Mouse (Mus musculus) heart, embryonic 13.5 days (tissue): ENCODE results near the gene Dennd6b. TPM values are rescaled to one million over a fixed set of nuclear protein-coding genes. Genes with fewer than 3 reads are reported as not detected.

Source experiments
- ATAC-seq: fragments of 200-750 bp; cut with Nextera tagmentation; 2 replicates; pipeline ENCODE4 v1.8.0; 2017; ENCODE audit warnings: moderate TSS enrichment; ENCODE audit not compliant: insufficient number of reproducible peaks, low FRiP score, low TSS enrichment; ENCODE audit errors: extremely low read depth
- H3K27ac ChIP-seq: fragments of 300-500 bp; sonication (generic); replicated peaks from 2 replicates; pipeline ENCODE4 v1.5.1; 2015; ENCODE audit warnings: moderate library complexity, mild to moderate bottlenecking, inconsistent platforms
- H3K27me3 ChIP-seq: fragments of 300-500 bp; sonication (generic); replicated peaks from 2 replicates; pipeline ENCODE4 v1.6.1; 2015; ENCODE audit warnings: mild to moderate bottlenecking, inconsistent platforms
- H3K36me3 ChIP-seq: fragments of 300-500 bp; sonication (generic); 2 replicates; pipeline ENCODE4 v1.6.1; 2015; ENCODE audit warnings: mild to moderate bottlenecking, inconsistent platforms
- H3K4me1 ChIP-seq: fragments of 300-500 bp; sonication (generic); 2 replicates; pipeline ENCODE4 v1.6.1; 2015; ENCODE audit warnings: inconsistent platforms
- H3K4me2 ChIP-seq: fragments of 300-500 bp; sonication (generic); 2 replicates; pipeline ENCODE4 v1.6.1; 2015; ENCODE audit warnings: inconsistent platforms, mild to moderate bottlenecking, moderate library complexity
- H3K4me3 ChIP-seq: fragments of 300-500 bp; sonication (generic); 2 replicates; pipeline ENCODE4 v1.5.1; 2015; ENCODE audit warnings: moderate library complexity, mild to moderate bottlenecking, inconsistent platforms
- H3K9ac ChIP-seq: fragments of 300-500 bp; sonication (generic); 2 replicates; pipeline ENCODE4 v1.6.1; 2015; ENCODE audit warnings: inconsistent platforms, mild to moderate bottlenecking, moderate library complexity
- H3K9me3 ChIP-seq: fragments of 300-500 bp; sonication (generic); 2 replicates; pipeline ENCODE4 v1.6.1; 2016; ENCODE audit warnings: inconsistent platforms
- WGBS: fragments of 180-500 bp; shearing (Covaris S2); methylation state at CpG from one replicate; pipeline ENCODE4 v1.1.7; 2015; ENCODE audit warnings: mixed read lengths; 5-methylcytosine and 5-hydroxymethylcytosine counted together
- polyA plus RNA-seq: library from polyadenylated mRNA; unstranded; fragments of >200 nt; fragmentation: Nextera tagmentation; extraction: Ambion mirVana; gene quantifications from 2 replicates; pipeline ENCODE4 v1.2.1, GENCODE M21; 2015

Dennd6b gene
- polyA plus RNA-seq, 1 experiment from 2014 or later: 17.4 TPM

GRCm38 (mm10) chr15:89152312-89152711, 44.0 kb downstream of the Dennd6b start:
- Histone ChIP-seq H3K9me3 (no peaks in the 10 kb centered on the region), H3K27me3 (peaks cover 35% of the 10 kb centered on the region), H3K27ac (no peak overlapping the region), H3K4me3 (no peak overlapping the region), H3K4me2 (no peak overlapping the region), H3K9ac (no peak overlapping the region), H3K4me1 (peaks cover 21% of the 10 kb centered on the region), H3K36me3 (peaks cover 41% of the 10 kb centered on the region)
- ATAC-seq: no peak

DNA sequence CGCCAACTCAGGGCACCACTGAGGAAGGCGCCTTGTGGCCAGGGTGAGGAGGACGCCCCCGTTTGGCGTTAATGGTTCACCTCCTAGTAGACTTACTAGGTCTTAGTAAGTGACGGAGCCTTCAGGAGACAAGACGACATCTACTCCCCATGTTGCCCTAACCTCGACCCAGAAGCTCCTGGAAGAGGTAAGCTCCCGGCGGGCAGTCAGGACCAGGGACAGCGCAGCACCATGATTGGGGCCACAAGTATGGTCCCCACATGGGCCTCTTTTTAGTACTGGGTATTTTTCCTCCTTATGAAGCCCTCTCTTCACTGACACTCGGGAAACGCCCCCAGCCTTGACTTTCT, 46.3 kb downstream of the Dennd6b start:
- H3K36me3 ChIP-seq: peaks cover 18% of the 10 kb centered on the region
- ATAC-seq: no peak
- 1% methylated on average over 13 of the region's 13 CpGs for WGBS
- H3K4me2 ChIP-seq: peak overlapping the region; percentile 83
- H3K27me3 ChIP-seq: peaks cover 58% of the 10 kb centered on the region
- H3K4me3 ChIP-seq: peak overlapping the region; percentile 69
- H3K4me1 ChIP-seq: peaks cover 33% of the 10 kb centered on the region
- H3K9me3 ChIP-seq: no peaks in the 10 kb centered on the region
- no peak overlapping the region for H3K27ac ChIP-seq
- no peak overlapping the region; the same call in 1 of the 2 replicates for H3K9ac ChIP-seq

- ATAC-seq: 0 out of 2 replicates have a peak, but pooled peaks have one; percentile 21
- Histone ChIP-seq H3K4me1 (peaks cover 33% of the 10 kb centered on the region), H3K27ac (no peak within 1 kb of the TSS; the same call in 1 of the 2 replicates), H3K9ac (peak within 1 kb of the TSS; percentile 83), H3K4me3 (peak within 1 kb of the TSS; percentile 69), H3K27me3 (peaks cover 64% of the 10 kb centered on the region), H3K4me2 (peak within 1 kb of the TSS; percentile 83), H3K36me3 (peaks cover 13% of the 10 kb centered on the region), H3K9me3 (no peaks in the 10 kb centered on the region)
- 1% methylated on average over 61 of the region's 61 CpGs for WGBS
These were observed 46.8 kb downstream of the Dennd6b start, which contains the start of gene Mapk11 for GRCm38 (mm10) chr15:89149271-89150040. TSS of gene Mapk11 (minus strand) at chr15:89149628.

DNA sequence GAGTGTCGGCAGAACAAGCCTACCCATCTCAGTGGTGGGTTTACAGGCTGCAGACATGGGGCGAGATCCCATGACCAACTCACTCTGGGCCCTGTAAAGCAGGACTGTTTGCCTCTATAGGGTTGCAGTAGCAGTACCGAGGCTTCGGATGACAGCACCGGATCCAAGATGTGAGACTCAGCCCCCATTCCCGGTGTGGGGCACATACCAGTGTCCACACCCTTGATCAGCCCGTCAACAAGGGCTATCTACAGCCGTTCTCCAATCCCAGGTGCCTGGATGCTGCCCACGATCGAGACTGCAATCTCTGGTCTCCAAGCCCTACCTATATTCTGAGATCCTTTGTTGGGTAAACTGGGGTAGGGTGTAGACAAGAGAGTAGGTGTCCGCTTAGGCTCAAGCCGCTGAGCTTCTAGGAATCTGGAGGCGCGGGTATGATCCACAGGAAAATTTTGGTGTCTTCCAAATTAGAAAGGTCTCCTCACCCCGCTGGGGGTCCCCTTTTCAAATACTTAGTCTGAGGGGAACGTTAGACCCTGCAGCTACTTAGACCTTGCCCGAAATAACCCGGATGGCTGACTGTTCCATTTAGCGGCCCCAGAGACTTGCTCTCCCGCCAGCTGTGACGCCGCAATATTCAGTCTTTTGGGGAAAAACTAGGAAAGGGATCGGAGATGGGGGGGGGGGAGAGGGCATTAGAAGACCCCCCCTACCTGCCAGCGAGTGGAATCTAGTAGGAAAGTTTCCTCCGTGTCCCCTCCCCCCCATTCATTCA, 47.6 kb downstream of the Dennd6b start:
- Histone ChIP-seq H3K27ac (no peak overlapping the region; the same call in 1 of the 2 replicates), H3K27me3 (peaks cover 71% of the 10 kb centered on the region)
- ATAC-seq: no peak

DNA sequence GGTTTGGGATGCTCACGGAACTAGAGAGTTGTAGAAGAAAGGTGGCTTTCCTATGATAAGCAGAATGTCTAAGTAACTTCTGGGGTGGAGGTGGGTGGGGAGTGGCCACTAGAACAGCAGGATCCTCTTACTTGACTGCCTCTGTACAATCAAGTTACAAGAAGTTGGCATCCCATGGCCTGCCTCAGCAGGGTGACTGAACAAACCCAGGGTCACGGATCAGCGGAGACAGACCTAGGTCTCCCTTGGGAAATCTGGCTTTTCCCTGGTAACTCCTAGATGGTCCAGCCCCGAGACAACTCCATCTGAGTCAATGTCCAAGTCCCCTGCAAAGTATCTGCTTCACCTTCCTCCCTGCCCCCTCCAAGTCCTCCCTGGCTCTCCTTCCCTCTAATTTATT, 48.4 kb downstream of the Dennd6b start:
- peak overlapping the region; percentile 83; the same call in 1 of the 2 replicates for H3K4me2 ChIP-seq
- H3K9ac ChIP-seq: no peak overlapping the region
- H3K9me3 ChIP-seq: no peaks in the 10 kb centered on the region
- peaks cover 33% of the 10 kb centered on the region for H3K4me1 ChIP-seq
- WGBS: 45% methylated on average over 4 of the region's 4 CpGs
- H3K27ac ChIP-seq: no peak overlapping the region
- H3K27me3 ChIP-seq: peaks cover 79% of the 10 kb centered on the region
- H3K36me3 ChIP-seq: no peaks in the 10 kb centered on the region
- ATAC-seq: no peak
- H3K4me3 ChIP-seq: peak overlapping the region; percentile 69; the same call in 1 of the 2 replicates

More for the DNA sequence above, 47.6 kb downstream of the Dennd6b start:
- Histone ChIP-seq H3K4me1 (peaks cover 33% of the 10 kb centered on the region), H3K4me3 (peak overlapping the region; percentile 69), H3K9me3 (no peaks in the 10 kb centered on the region), H3K36me3 (peaks cover 5% of the 10 kb centered on the region), H3K9ac (peak overlapping the region; percentile 83), H3K4me2 (peak overlapping the region; percentile 83)
- WGBS: 7% methylated on average over 25 of the region's 25 CpGs

GRCm38 (mm10) chr15:89147456-89147855, 48.8 kb downstream of the Dennd6b start:
- Histone ChIP-seq H3K4me1 (peaks cover 33% of the 10 kb centered on the region), H3K36me3 (no peaks in the 10 kb centered on the region), H3K9ac (no peak overlapping the region), H3K9me3 (no peaks in the 10 kb centered on the region), H3K27ac (no peak overlapping the region), H3K4me2 (peak overlapping the region; percentile 67), H3K27me3 (peaks cover 84% of the 10 kb centered on the region), H3K4me3 (peak overlapping the region; percentile 39)
- no peak for ATAC-seq
- 23% methylated on average over 10 of the region's 10 CpGs for WGBS

- no peaks in the 10 kb centered on the region for H3K9me3 ChIP-seq
- no peaks in the 10 kb centered on the region for H3K36me3 ChIP-seq
- H3K27ac ChIP-seq: no peak overlapping the region
- 10% methylated on average over 16 of the region's 16 CpGs for WGBS
- H3K9ac ChIP-seq: peak overlapping the region; percentile 38
- ATAC-seq: no peak
- peaks cover 88% of the 10 kb centered on the region for H3K27me3 ChIP-seq
- H3K4me1 ChIP-seq: peaks cover 33% of the 10 kb centered on the region
- peak overlapping the region; percentile 67 for H3K4me2 ChIP-seq
- peak overlapping the region; percentile 39 for H3K4me3 ChIP-seq
These were observed 49.3 kb downstream of the Dennd6b start for GRCm38 (mm10) chr15:89147024-89147423.

DNA sequence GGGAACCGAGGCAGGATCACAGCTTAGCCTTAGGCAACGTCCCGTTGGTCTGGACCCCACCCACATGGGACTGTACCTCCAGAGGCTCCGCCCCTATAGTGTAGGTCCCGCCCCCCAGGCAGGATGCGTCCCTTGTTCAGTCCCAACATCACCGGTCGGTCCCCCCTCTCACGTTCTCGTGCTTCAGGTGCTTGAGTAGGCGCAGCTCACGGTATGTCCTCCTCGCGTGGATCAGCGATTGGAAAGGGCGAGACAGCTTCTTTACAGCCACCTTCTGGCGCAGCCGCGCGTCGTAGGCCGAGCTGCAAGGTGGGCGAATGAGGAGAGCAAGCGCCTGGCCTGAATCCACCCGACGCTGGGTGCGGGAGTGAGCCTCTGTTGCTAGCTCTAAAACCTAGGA, 49.8 kb downstream of the Dennd6b start:
- Histone ChIP-seq H3K4me3 (peak overlapping the region; percentile 39), H3K27me3 (peaks cover 93% of the 10 kb centered on the region), H3K9ac (peak overlapping the region; percentile 38), H3K27ac (no peak overlapping the region), H3K36me3 (no peaks in the 10 kb centered on the region), H3K4me1 (peaks cover 34% of the 10 kb centered on the region), H3K9me3 (no peaks in the 10 kb centered on the region), H3K4me2 (peak overlapping the region; percentile 67)
- 2% methylated on average over 27 of the region's 27 CpGs for WGBS
- ATAC-seq: no peak

DNA sequence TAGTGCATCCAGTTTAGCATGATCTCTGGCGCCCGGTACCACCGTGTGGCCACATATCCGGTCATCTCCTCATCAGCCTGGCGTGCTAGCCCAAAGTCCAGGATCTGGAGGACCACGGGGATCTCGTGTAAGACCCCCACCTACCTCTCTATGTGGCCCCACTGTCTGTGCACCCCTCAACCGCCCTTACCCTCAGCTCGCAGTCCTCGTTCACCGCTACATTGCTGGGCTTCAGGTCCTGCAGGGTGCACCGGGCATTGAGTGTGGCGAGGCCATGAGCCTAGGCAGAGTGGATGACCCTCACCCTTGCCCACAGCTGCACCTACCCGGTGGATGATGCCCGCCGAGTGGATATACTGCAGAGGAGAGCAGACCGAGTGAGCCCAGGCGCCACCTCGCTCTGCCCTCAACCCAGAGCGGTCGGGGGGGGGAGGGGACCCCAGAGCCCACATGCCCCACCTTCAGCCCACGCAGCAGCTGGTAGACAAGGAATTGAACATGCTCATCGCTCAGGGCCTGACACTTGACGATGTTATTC, 50.4 kb downstream of the Dennd6b start:
- Histone ChIP-seq H3K9ac (no peak overlapping the region), H3K27me3 (peaks cover 98% of the 10 kb centered on the region), H3K4me2 (peak overlapping the region; percentile 67), H3K4me1 (peaks cover 41% of the 10 kb centered on the region), H3K27ac (no peak overlapping the region), H3K9me3 (no peaks in the 10 kb centered on the region), H3K4me3 (peak overlapping the region; percentile 39; the same call in 1 of the 2 replicates), H3K36me3 (no peaks in the 10 kb centered on the region)
- 57% methylated on average over 24 of the region's 24 CpGs for whole genome bisulfite sequencing
- no peak for ATAC-seq

- H3K4me3 ChIP-seq: no peak overlapping the region
- WGBS: 76% methylated on average over 11 of the region's 11 CpGs
- no peak for ATAC-seq
These were observed 51.3 kb downstream of the Dennd6b start for GRCm38 (mm10) chr15:89144965-89145364.

GRCm38 (mm10) chr15:89143134-89143533, 53.2 kb downstream of the Dennd6b start:
- Histone ChIP-seq H3K27ac (no peak overlapping the region), H3K4me3 (no peak overlapping the region), H3K36me3 (no peaks in the 10 kb centered on the region), H3K9me3 (no peaks in the 10 kb centered on the region), H3K4me1 (peaks cover 36% of the 10 kb centered on the region), H3K27me3 (peaks cover 97% of the 10 kb centered on the region), H3K9ac (no peak overlapping the region), H3K4me2 (no peak overlapping the region)
- 50% methylated on average over 2 of the region's 2 CpGs for WGBS
- ATAC-seq: no peak

More at GRCm38 (mm10) chr15:89144965-89145364, 51.3 kb downstream of the Dennd6b start:
- Histone ChIP-seq H3K27ac (no peak overlapping the region), H3K36me3 (no peaks in the 10 kb centered on the region), H3K4me1 (peaks cover 45% of the 10 kb centered on the region), H3K9me3 (no peaks in the 10 kb centered on the region), H3K4me2 (no peak overlapping the region), H3K27me3 (peaks cover 100% of the 10 kb centered on the region), H3K9ac (no peak overlapping the region)
